Mouse (Mus musculus) T-helper 1 cell (primary cell): Measurements from ENCODE around the gene Galp.
"Not testable (repeated sequence)": the region's sequence is repeated elsewhere in the genome, so short reads cannot be mapped to it uniquely, and the experiment has no call there.

Experiments used
- in situ Hi-C: fragments of 300-600 bp; cut with MboI, MseI; formaldehyde crosslinking; loops from one replicate; pipeline ENCODE4 v1.15.1; 2025; ENCODE audit warnings: high pct_unique_total_duplicates

Galp gene

DNA sequence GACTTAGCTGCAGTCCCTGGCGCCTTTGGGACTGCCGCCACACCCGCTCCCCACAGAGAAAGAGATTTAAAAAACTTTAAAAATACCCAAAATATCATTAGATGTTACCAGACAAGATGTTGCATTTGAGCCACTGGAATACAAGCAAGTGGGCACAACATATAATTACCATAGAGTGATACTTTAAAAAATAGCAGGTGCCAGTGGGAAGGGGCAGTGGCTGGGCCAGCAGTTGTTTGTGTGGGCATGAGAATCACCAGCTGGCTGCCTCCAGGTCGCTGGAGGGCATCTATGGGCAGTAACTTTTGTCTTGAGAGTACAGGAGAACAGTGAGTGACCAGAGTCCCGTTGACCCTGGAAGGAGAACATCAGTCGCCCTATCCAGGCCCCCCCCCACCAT lies 55.5 kb downstream of the Galp start, which contains the start of gene Epp13:
Gene Epp13 (plus strand): TSS at position 301 of the 400 bp plus-strand sequence.
- in situ Hi-C loops, result no loop called here

DNA sequence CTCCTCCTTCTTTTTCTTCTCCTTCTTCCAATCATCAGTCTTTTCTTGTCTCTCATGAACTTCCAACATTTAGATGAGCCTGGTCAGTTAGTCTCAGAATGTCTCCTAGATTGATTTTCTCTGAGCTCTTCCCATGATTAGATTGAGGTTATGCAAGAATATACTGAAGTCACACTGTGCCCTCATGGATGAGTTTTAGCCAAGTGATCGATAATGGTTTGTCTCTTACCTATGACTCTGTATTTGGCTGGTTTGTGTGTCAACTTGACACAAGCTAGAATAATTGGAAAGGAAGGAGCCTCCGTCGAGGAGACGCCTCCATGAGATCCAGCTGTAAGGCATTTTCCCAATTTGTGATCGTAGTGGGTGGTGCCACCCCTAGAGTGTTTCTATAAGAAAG lies 57.6 kb downstream of the Galp start:
- in situ Hi-C loops, result no loop called here

DNA sequence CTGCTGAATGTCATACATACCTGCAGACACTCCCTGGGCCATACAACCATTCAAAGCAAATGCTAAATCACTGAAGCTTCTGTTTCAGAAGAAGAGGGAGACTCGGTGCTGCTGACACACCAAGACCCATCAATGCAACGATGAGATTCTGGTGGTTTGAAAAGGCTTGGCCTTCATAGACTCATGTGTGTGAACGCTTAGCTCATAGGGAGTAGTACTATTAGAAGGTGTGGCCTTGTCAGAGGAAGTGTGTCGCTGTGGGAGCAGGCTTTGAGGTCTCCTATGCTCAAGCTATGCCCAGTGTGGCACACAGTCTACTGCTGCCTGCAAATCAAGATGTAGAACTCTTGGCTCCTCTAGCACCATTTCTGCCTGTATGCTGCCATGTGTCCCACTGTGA lies 60.5 kb downstream of the Galp start:
- in situ Hi-C loops, result no loop called here

DNA sequence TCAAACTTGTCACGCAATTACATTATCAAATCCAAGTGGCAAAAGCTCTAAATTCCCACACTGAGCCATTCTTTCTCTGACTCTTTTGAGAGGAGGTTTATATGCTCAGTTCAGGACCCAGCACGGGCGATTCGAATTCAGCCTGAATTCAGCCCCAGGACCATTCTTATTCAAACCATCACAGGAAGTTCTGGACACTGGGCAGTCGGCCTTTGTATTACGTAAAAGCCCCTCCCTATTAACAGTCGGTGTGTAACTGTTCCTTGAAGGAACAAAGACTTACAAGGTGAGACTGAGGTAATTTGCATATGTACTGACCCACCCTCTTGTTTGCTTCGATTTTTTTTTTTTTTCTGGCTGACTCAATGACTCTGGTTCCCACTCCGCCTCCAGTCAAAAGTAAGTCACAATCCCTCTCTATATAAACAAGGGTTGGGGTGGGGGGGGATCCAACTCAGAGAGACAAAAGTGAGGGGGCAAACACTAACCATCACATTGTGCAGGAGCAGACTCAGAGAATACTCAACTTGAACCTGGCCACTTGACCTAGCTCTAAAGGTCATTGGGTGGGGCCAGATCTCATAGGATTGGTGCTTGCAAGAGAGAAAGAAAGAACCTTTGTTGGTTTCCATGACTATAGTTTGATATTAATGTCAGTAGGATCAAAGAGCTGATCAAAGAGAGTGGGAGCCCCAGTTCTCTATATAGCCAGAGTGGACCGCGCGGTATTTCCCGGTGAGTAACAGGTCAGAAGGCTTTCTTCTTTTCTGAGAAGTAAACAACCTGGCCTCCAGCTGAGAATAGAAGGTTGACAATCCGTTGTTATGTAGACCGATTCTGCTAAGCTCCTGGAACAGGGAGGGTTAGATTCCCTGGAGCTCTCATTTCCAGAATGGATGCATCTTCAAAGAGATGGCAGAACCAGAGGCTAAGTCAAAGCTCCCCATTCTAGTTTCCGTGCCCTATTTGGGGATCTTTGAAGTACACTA lies 61.6 kb downstream of the Galp start:
- in situ Hi-C loops, result no loop called here

DNA sequence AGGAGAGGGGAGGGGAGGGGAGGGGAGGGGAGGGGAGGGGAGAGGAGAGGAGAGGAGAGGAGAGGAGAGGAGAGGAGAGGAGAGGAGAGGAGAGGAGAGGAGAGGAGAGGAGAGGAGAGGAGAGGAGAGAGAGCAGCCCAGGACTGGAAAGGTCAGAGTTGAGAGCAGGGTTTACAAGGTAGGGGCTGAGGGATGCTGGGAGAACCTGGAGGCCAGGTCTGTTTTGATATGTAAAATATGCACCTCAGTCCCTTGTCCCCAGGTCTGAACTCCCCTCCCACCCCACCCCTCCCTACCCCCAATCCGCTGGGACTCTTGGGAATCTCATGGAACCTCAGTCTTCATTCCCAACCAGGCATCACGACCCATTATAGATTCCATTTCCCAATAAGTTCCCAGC lies 63.1 kb downstream of the Galp start:
- in situ Hi-C loops, result not testable (repeated sequence)

DNA sequence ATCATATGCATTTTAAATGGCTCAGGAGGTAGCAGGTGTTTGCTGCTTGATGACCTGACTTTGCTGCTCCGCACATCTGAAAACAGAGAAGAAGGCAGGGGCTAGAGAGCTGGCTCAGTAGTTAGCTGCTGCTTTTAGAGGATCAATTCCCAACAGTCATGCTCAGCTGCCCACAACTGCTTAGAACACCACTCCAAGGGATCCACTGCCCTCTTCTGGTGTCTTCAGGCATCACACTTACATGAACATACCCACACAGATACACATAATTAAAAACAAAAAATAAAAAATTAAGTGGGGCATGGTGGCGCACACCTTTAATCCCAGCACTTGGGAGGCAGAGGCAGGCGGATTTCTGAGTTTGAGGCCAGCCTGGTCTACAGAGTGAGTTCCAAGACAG lies 65.2 kb downstream of the Galp start:
- in situ Hi-C loops, result no loop called here

DNA sequence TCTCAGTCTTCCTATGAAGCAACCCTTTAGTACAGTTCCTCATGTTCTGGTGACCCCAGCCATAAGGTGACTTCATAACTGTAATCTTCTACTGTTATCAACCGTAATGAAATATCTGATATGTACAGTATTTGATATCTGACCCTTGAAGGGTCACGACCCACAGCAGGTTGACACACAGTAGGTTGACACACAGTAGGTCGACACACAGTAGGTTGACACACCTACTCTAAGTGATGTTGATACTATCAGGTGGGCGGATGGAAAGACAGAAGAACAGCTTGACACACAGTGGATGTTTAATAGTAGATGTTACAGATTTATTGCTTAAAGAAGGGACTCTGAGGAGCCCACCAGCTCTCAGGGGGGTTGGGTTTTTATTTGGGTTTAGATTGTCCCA lies 66.1 kb downstream of the Galp start:
- in situ Hi-C loops, result no loop called here

DNA sequence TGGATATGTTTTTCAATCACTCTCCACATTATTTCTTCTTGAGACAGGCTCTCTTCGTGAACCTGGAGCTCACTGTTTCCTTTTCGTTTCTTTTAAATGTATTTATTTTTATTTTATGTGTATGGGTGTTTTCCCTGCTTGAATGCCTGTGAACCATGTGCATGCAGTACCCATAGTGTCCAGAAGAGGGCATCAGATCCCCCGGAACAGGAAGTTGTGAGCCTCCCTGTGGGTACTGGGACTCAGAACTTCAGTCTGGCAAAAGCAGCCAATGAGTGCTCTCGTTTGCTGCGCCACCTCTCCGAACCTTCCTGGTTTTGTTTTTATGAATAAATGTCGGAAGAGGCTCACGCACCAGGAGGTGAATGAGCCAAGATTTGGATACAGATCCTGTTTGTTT lies 68.8 kb downstream of the Galp start:
- in situ Hi-C loops, result no loop called here
